Mouse (Mus musculus) CH12.LX (cell line): ENCODE measurements around the gene Tbc1d10a. TPM values are rescaled to one million over a fixed set of nuclear protein-coding genes. Genes with fewer than 3 reads are reported as not detected.

ENCODE experiments used
- DNase-seq: peaks from one replicate; pipeline ENCODE4 v3.0.0-alpha.2; 2013; ENCODE audit errors: extremely low read depth
- H3K27ac ChIP-seq: 2 replicates; pipeline ENCODE4 v1.5.1; 2012; ENCODE audit warnings: low read depth, mild to moderate bottlenecking, control low read depth, moderate library complexity; ENCODE audit not compliant: insufficient read depth
- H3K27me3 ChIP-seq: replicated peaks from 2 replicates; pipeline ENCODE3; 2012; ENCODE audit warnings: inconsistent platforms
- H3K36me3 ChIP-seq, 2 experiments: replicated peaks in 1 of 2; 2 replicates each; pipeline versions ENCODE3 to v1.6.1; 2012; ENCODE audit warnings: inconsistent platforms in 1 of 2, low read length in 1 of 2, mild to moderate bottlenecking in 1 of 2, mixed read lengths in 1 of 2, moderate library complexity in 1 of 2; ENCODE audit not compliant: control insufficient read depth in 1 of 2, insufficient read depth in 1 of 2
- H3K4me1 ChIP-seq, 2 experiments: 2 replicates each; pipeline ENCODE4 v1.6.1; 2012; ENCODE audit warnings: inconsistent platforms in 1 of 2, moderate library complexity in 1 of 2; ENCODE audit not compliant: insufficient read depth in 2 of 2, control insufficient read depth in 1 of 2
- H3K4me2 ChIP-seq: 2 replicates; pipeline ENCODE4 v1.6.1; 2012; ENCODE audit warnings: low read depth, mild to moderate bottlenecking, control low read depth; ENCODE audit not compliant: poor library complexity, insufficient read depth, severe bottlenecking
- H3K4me3 ChIP-seq, 3 experiments: fragments of 150-350 bp in 1 of 3; sonication (generic) in 1 of 3; replicated peaks in 1 of 3; 2 replicates each; pipeline versions ENCODE3 to v1.5.1; 2011 to 2012; ENCODE audit warnings: low read depth in 2 of 3, low read length in 2 of 3, mild to moderate bottlenecking in 2 of 3, moderate library complexity in 2 of 3, control low read depth in 1 of 3, improper control_type of control experiment in 1 of 3, inconsistent platforms in 1 of 3, mixed read lengths in 1 of 3; ENCODE audit not compliant: poor library complexity in 1 of 3
- H3K79me2 ChIP-seq: replicated peaks from 2 replicates; pipeline ENCODE4 v1.6.1; 2012; ENCODE audit warnings: mild to moderate bottlenecking, moderate library complexity; ENCODE audit not compliant: control insufficient read depth, poor library complexity, insufficient read depth, severe bottlenecking; ENCODE audit errors: extremely low read depth
- H3K9ac ChIP-seq: 2 replicates; pipeline ENCODE4 v1.6.1; 2012; ENCODE audit warnings: low read depth, mild to moderate bottlenecking, control low read depth, moderate library complexity; ENCODE audit not compliant: insufficient read depth
- H3K9me3 ChIP-seq: replicated peaks from 2 replicates; pipeline ENCODE3; 2012; ENCODE audit warnings: low read length, inconsistent platforms, mixed read lengths
- BHLHE40 ChIP-seq: IDR thresholded peaks from 2 replicates; pipeline ENCODE4 v1.6.1; 2011; ENCODE audit warnings: mild to moderate bottlenecking, low read depth, low read length, improper control_type of control experiment
- CHD1 ChIP-seq: IDR thresholded peaks from 2 replicates; pipeline ENCODE4 v1.6.1; 2012; ENCODE audit warnings: low read depth, low read length, improper control_type of control experiment, inconsistent platforms
- CHD2 ChIP-seq: IDR thresholded peaks from 2 replicates; pipeline ENCODE4 v1.6.1; 2011; ENCODE audit warnings: low read length, improper control_type of control experiment
- CTCF ChIP-seq, 2 experiments: IDR thresholded peaks in 1 of 2; conservative IDR thresholded peaks in 1 of 2; 2 replicates each; pipeline ENCODE4 v1.5.1; 2011 to 2012; ENCODE audit warnings: low read depth in 2 of 2, low read length in 2 of 2, improper control_type of control experiment in 1 of 2, inconsistent platforms in 1 of 2, mild to moderate bottlenecking in 1 of 2, moderate library complexity in 1 of 2
- E2F4 ChIP-seq: IDR thresholded peaks from 2 replicates; pipeline ENCODE4 v1.6.1; 2011; ENCODE audit warnings: low read depth, low read length, improper control_type of control experiment; ENCODE audit not compliant: insufficient replicate concordance
- EP300 ChIP-seq: IDR thresholded peaks from 2 replicates; pipeline ENCODE4 v1.6.1; 2011; ENCODE audit warnings: low read length, improper control_type of control experiment
- GABPA ChIP-seq: IDR thresholded peaks from 2 replicates; pipeline ENCODE4 v1.6.1; 2012; ENCODE audit warnings: low read depth, low read length, improper control_type of control experiment, inconsistent platforms; ENCODE audit not compliant: insufficient replicate concordance
- HCFC1 ChIP-seq: IDR thresholded peaks from 2 replicates; pipeline ENCODE4 v1.6.1; 2012; ENCODE audit warnings: low read depth, mild to moderate bottlenecking, inconsistent platforms, low read length, improper control_type of control experiment
- IRF4 ChIP-seq: IDR thresholded peaks from 2 replicates; pipeline ENCODE4 v1.6.1; 2014; ENCODE audit warnings: low read depth, mild to moderate bottlenecking, inconsistent platforms, low read length, improper control_type of control experiment
- JUND ChIP-seq: conservative IDR thresholded peaks from 2 replicates; pipeline ENCODE4 v1.6.1; 2011; ENCODE audit warnings: low read depth, low read length, improper control_type of control experiment
- KAT2A ChIP-seq: IDR thresholded peaks from 2 replicates; pipeline ENCODE4 v1.6.1; 2012; ENCODE audit warnings: low read length, improper control_type of control experiment, inconsistent platforms; ENCODE audit not compliant: insufficient replicate concordance
- MAFK ChIP-seq: IDR thresholded peaks from 2 replicates; pipeline ENCODE4 v1.6.1; 2011; ENCODE audit warnings: low read length, improper control_type of control experiment; ENCODE audit not compliant: insufficient replicate concordance
- MAX ChIP-seq: IDR thresholded peaks from 2 replicates; pipeline ENCODE4 v1.6.1; 2011; ENCODE audit warnings: low read length, improper control_type of control experiment
- NELFE ChIP-seq: IDR thresholded peaks from 2 replicates; pipeline ENCODE4 v1.6.1; 2011; ENCODE audit warnings: low read depth, low read length, improper control_type of control experiment
- NRF1 ChIP-seq: IDR thresholded peaks from 2 replicates; pipeline ENCODE4 v1.6.1; 2014; ENCODE audit warnings: low read depth, mild to moderate bottlenecking, inconsistent platforms, low read length, improper control_type of control experiment, moderate library complexity
- RAD21 ChIP-seq: IDR thresholded peaks from 2 replicates; pipeline ENCODE4 v1.6.1; 2011; ENCODE audit warnings: low read depth, mild to moderate bottlenecking, low read length, improper control_type of control experiment, moderate library complexity
- SMC3 ChIP-seq: IDR thresholded peaks from 2 replicates; pipeline ENCODE4 v1.6.1; 2011; ENCODE audit warnings: low read depth, low read length, improper control_type of control experiment
- TBP ChIP-seq: conservative IDR thresholded peaks from 2 replicates; pipeline ENCODE4 v1.6.1; 2011; ENCODE audit warnings: low read depth, low read length, improper control_type of control experiment
- TCF12 ChIP-seq: IDR thresholded peaks from 2 replicates; pipeline ENCODE4 v1.6.1; 2014; ENCODE audit warnings: low read depth, mild to moderate bottlenecking, inconsistent platforms, low read length, improper control_type of control experiment
- USF1 ChIP-seq: IDR thresholded peaks from 2 replicates; pipeline ENCODE4 v1.6.1; 2014; ENCODE audit warnings: low read depth, mild to moderate bottlenecking, inconsistent platforms, low read length, improper control_type of control experiment
- USF2 ChIP-seq: conservative IDR thresholded peaks from 2 replicates; pipeline ENCODE4 v1.6.1; 2011; ENCODE audit warnings: low read depth, low read length, improper control_type of control experiment
- ZC3H11A ChIP-seq: IDR thresholded peaks from 2 replicates; pipeline ENCODE4 v1.6.1; 2012; ENCODE audit warnings: low read depth, mild to moderate bottlenecking, inconsistent platforms, low read length, improper control_type of control experiment
- ZKSCAN1 ChIP-seq: IDR thresholded peaks from 2 replicates; pipeline ENCODE4 v1.6.1; 2012; ENCODE audit warnings: low read depth, inconsistent platforms, low read length, improper control_type of control experiment, borderline replicate concordance
- ZNF384 ChIP-seq: IDR thresholded peaks from 2 replicates; pipeline ENCODE4 v1.6.1; 2012; ENCODE audit warnings: low read depth, low read length, improper control_type of control experiment, inconsistent platforms
- dilution Hi-C: fragments of 300-500 bp; cut with MboI; formaldehyde crosslinking; loops from 2 replicates; pipeline ENCODE4 v1.14.3; 2020; ENCODE audit warnings: low sequenced_read_pairs; ENCODE audit not compliant: extremely low pct_unique_long_range_greater_than_20kb, extremely low pct_ligation_motif_present
- in situ Hi-C: fragments of 300-500 bp; cut with MboI; formaldehyde crosslinking; loops from 3 replicates; pipeline ENCODE4 v1.14.3; 2019; ENCODE audit warnings: low sequenced_read_pairs, low pct_ligation_motif_present, low pct_unique_long_range_greater_than_20kb, mixed read lengths
- polyA plus RNA-seq: library from polyadenylated mRNA; unstranded; fragments of >175 nt; gene quantifications from 2 replicates; pipeline ENCODE4 v1.2.1, GENCODE M21; 2012; ENCODE audit warnings: low read depth; ENCODE audit not compliant: insufficient read length
- total RNA-seq, 2 experiments: library from RNA; depleted of rRNA; stranded (reverse); fragments of 300-350 nt in 1 of 2; fragments of >200 nt in 1 of 2; gene quantifications; 2 replicates each; pipeline ENCODE4 v1.2.3; 2012 to 2014

Gene Tbc1d10a
- total and polyA plus RNA-seq, 3 experiments = 30.3 to 33.9 (median 33.5) TPM

DNA sequence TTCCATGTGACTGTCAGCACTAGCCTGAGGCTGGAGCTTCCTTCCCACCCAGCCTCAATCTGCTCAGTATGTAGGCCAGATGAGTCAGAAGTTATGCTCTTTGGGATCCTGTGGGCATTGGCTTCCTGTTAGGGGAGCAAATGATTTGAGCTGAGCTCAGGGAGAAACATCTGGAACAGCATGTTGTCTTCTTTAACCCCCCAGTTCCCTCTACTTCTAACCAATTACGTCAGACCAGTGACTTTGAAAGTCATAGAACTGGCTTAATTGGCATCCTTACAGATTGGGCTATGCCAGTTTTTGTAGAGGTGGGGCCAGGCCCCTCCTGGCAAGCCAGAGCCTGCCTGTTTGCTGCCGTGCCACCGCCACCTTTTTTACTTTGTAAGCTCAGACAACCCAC is 4.1 kb downstream of the Tbc1d10a start:
- DNase-seq = no peak
- in situ Hi-C loops (no loop called here), dilution Hi-C loops (no loop called here)
- Histone ChIP-seq H3K79me2 (peaks cover 24% of the 10 kb centered on the region), H3K4me2 (no peak overlapping the region), H3K27me3 (no peaks in the 10 kb centered on the region), H3K4me1 (peaks cover 21 to 84% of the 10 kb centered on the region in 2 experiments), H3K27ac (no peak overlapping the region), H3K4me3 (no peak overlapping the region), H3K36me3 (peaks cover 0 to 38% of the 10 kb centered on the region in 2 experiments), H3K9ac (no peak overlapping the region), H3K9me3 (no peaks in the 10 kb centered on the region)
- TF ChIP-seq CHD2 = no peak
- no peak for TF ChIP-seq E2F4
- no peak for TF ChIP-seq SMC3
- TF ChIP-seq BHLHE40 = no peak
- TF ChIP-seq NRF1 = no peak
- TF ChIP-seq ZKSCAN1 = no peak
- TF ChIP-seq IRF4 = no peak
- TF ChIP-seq GABPA = no peak
- TF ChIP-seq JUND = no peak

DNA sequence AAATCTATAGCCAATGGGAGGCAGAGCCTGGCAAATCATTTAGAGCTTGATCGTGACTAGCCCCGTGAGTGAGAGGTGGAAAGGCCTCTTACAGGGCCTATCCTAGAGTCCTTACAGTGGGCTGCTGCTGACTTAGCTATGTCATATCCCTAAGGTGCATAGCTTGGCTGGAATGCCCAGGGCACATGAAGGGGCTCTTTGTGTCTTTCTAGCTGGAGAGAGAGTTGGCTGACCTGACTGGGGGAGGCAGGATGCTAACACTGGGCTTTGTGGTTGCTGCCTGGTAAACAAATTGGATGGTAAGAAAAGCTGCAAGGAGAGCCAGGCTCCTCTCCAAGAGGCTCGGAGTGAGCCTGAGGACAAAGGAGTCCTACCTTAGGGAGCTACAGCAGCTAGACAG is 6.2 kb downstream of the Tbc1d10a start:
- no peak overlapping the region for H3K27ac ChIP-seq
- peaks cover 0 to 41% of the 10 kb centered on the region in 2 experiments for H3K36me3 ChIP-seq
- peaks cover 20% of the 10 kb centered on the region for H3K79me2 ChIP-seq
- no peak overlapping the region for H3K4me3 ChIP-seq
- DNase-seq = no peak
- H3K27me3 ChIP-seq = no peaks in the 10 kb centered on the region
- TF ChIP-seq EP300 (no peak), KAT2A (no peak)
- TF ChIP-seq, all 38 proteins: peak for 0
- Histone ChIP-seq H3K4me1 (peaks cover 36 to 96% of the 10 kb centered on the region in 2 experiments), H3K4me2 (no peak overlapping the region), H3K9ac (no peak overlapping the region), H3K9me3 (no peaks in the 10 kb centered on the region)
- dilution Hi-C loops (no loop called here), in situ Hi-C loops (no loop called here)

- Histone ChIP-seq H3K36me3 (peaks cover 0 to 41% of the 10 kb centered on the region in 2 experiments), H3K27ac (no peak overlapping the region), H3K27me3 (no peaks in the 10 kb centered on the region), H3K4me2 (no peak overlapping the region), H3K4me3 (no peak overlapping the region), H3K9me3 (no peaks in the 10 kb centered on the region), H3K9ac (no peak overlapping the region), H3K4me1 (peaks cover 41 to 96% of the 10 kb centered on the region in 2 experiments), H3K79me2 (peaks cover 15% of the 10 kb centered on the region)
- dilution Hi-C loops (no loop called here), in situ Hi-C loops (no loop called here)
- no peak for DNase-seq
- TF ChIP-seq USF2 (no peak), EP300 (no peak), TBP (no peak), ZNF384 (no peak), USF1 (no peak), IRF4 (no peak), ZKSCAN1 (no peak), MAX (no peak), TCF12 (no peak), CHD1 (no peak), CTCF (conservative IDR thresholded peaks at IDR 0.05 in 1 of 2, IDR thresholded peaks at IDR 0.05 in 1 of 2; ENCODE audit: low read depth in 2 of 2, low read length in 2 of 2) (no peak), MAFK (no peak), ZC3H11A (no peak), HCFC1 (no peak), JUND (no peak), NELFE (no peak), RAD21 (no peak)
These were observed 6.8 kb downstream of the Tbc1d10a start for GRCm38 (mm10) chr11:4193420-4193819.
